Mouse (Mus musculus) liver, postnatal 0 days (tissue): ENCODE measurements around the gene Tmtc1.

Source experiments
- CTCF ChIP-seq: sonication (generic); IDR thresholded peaks from 2 replicates; pipeline ENCODE4 v1.5.1; 2016; ENCODE audit warnings: antibody characterized with exemption, low read depth
- EP300 ChIP-seq: IDR thresholded peaks from 2 replicates; pipeline ENCODE4 v1.6.1; 2016; ENCODE audit warnings: antibody characterized with exemption, low read depth, mild to moderate bottlenecking

- TF ChIP-seq CTCF, result no peak
- TF ChIP-seq EP300, result no peak
Observed at GRCm38 (mm10) chr6:148362475-148362874, 81.7 kb downstream of the Tmtc1 start.
